Mouse (Mus musculus): ENCODE data around the gene Cct7. TPM values are rescaled to one million over a fixed set of nuclear protein-coding genes. Genes with fewer than 3 reads are reported as not detected.
"Not testable (repeated sequence)": the region's sequence is repeated elsewhere in the genome, so short reads cannot be mapped to it uniquely, and the experiment has no call there.

The Cct7 gene
- polyA plus RNA-seq, 1 experiment from 2014 or later = 445 TPM

GRCm38 (mm10) chr6:85445286-85445685, 6.0 kb upstream of the Cct7 start:
- no peak overlapping the region for H3K4me2 ChIP-seq
- H3K36me3 ChIP-seq (ENCODE audit: control insufficient read depth, insufficient read depth, low read length) = peaks cover 13% of the 10 kb centered on the region
- no peaks in the 10 kb centered on the region; the same call in 1 of the 2 replicates for H3K4me1 ChIP-seq (ENCODE audit: control insufficient read depth, insufficient read depth, low read length)
- H3K4me3 ChIP-seq (ENCODE audit: low read depth, low read length) = no peak overlapping the region
- no peaks in the 10 kb centered on the region for H3K9me3 ChIP-seq (replicated peaks; ENCODE audit: control insufficient read depth, low read length)
- no peak for ATAC-seq (replicated peaks; ENCODE audit: insufficient number of reproducible peaks, low FRiP score, low TSS enrichment)
- H3K27ac ChIP-seq (ENCODE audit: low read depth, low read length) = no peak overlapping the region
- H3K27me3 ChIP-seq (ENCODE audit: control insufficient read depth, insufficient read depth, low read length) = no peaks in the 10 kb centered on the region
- H3K9ac ChIP-seq (ENCODE audit: low read depth, low read length) = no peak overlapping the region
- 86% methylated on average over 5 of the region's 5 CpGs for WGBS (ENCODE audit: insufficient replicate concordance)

DNA sequence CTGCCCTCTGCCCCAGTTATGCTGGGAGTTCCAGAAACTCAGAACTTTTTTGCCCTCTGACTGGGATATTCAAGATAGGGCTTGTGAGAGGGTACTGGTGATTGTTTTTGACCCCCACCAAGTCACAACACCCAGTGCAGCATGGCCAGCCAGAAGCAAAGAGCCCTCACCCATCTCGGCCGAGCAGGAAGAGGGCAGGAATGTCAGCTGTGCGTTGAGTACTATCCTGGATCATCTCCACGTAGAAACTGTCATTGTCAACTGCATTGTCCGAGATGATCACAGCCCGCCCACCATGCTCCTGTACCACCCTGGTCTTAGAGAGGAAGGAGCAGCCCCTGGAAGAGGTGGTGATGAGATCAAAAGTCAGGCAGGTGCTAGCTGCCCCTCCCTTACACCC, 4.0 kb upstream of the Cct7 start:
- Histone ChIP-seq H3K9ac (ENCODE audit: low read depth, low read length) (no peak overlapping the region), H3K27ac (ENCODE audit: low read depth, low read length) (no peak overlapping the region), H3K4me3 (ENCODE audit: low read depth, low read length) (no peak overlapping the region), H3K4me2 (no peak overlapping the region), H3K9me3 (replicated peaks; ENCODE audit: control insufficient read depth, low read length) (no peaks in the 10 kb centered on the region), H3K36me3 (ENCODE audit: control insufficient read depth, insufficient read depth, low read length) (peaks cover 13% of the 10 kb centered on the region), H3K27me3 (ENCODE audit: control insufficient read depth, insufficient read depth, low read length) (no peaks in the 10 kb centered on the region), H3K4me1 (ENCODE audit: control insufficient read depth, insufficient read depth, low read length) (no peaks in the 10 kb centered on the region; the same call in 1 of the 2 replicates)
- 76% methylated on average over 6 of the region's 6 CpGs for WGBS (ENCODE audit: insufficient replicate concordance)
- no peak for ATAC-seq (replicated peaks; ENCODE audit: insufficient number of reproducible peaks, low FRiP score, low TSS enrichment)

GRCm38 (mm10) chr6:85450140-85450539, 1.2 kb upstream of the Cct7 start:
- not testable (repeated sequence) for H3K27me3 ChIP-seq (ENCODE audit: control insufficient read depth, insufficient read depth, low read length); H3K9ac ChIP-seq (ENCODE audit: low read depth, low read length); H3K27ac ChIP-seq (ENCODE audit: low read depth, low read length); ATAC-seq (replicated peaks; ENCODE audit: insufficient number of reproducible peaks, low FRiP score, low TSS enrichment); H3K9me3 ChIP-seq (replicated peaks; ENCODE audit: control insufficient read depth, low read length); H3K36me3 ChIP-seq (ENCODE audit: control insufficient read depth, insufficient read depth, low read length)
- 50% methylated on average over 1 of the region's 1 CpGs for WGBS (ENCODE audit: insufficient replicate concordance)
- H3K4me2 ChIP-seq = peak overlapping the region; percentile 97
- peak overlapping the region; percentile 85 for H3K4me3 ChIP-seq (ENCODE audit: low read depth, low read length)
- peaks cover 17% of the 10 kb centered on the region for H3K4me1 ChIP-seq (ENCODE audit: control insufficient read depth, insufficient read depth, low read length)

DNA sequence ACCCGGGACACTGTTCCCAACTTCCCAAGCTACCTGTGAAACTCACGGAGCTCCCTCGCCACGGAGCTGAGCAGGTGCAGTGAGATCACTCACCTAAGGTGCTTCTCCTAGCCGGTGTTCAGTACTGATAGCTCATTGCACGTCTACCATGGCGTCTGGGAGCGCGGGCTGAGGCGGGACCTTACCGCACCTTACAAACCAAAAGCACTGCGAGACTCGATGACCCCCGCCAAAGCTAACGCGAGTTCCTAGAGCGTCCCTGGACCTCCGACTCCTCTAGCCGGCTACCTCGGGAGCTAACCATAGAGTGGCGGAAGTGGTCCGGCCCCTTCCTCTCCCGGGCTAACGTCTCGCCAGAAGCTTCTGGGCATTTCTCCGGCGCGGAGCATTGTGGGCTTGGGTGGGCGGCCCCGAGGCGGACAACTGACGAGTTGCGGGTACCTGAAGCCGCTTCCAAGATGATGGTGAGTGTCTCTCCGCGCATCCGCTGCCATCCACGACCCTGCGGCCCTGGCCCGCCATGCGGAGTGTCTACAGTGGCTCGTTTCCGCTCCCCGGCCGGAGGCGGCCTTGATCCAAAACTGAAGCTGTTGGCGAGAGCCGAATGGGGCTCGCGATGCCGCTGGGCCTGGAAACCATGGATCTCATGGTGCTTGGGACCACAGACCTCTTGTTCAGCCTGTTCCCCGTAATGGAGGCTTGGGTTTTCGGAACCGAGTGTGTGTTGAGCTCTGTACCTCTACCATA, 523 bp downstream of the Cct7 start, which contains the start of gene Pradc1:
Gene Pradc1, minus strand, starts transcription at position 307 of the 747 bp plus-strand sequence.
- peaks cover 24% of the 10 kb centered on the region for H3K4me1 ChIP-seq (ENCODE audit: control insufficient read depth, insufficient read depth, low read length)
- WGBS (ENCODE audit: insufficient replicate concordance) = under 1% methylated on average over 53 of the region's 54 CpGs
- H3K27ac ChIP-seq (ENCODE audit: low read depth, low read length) = peak within 1 kb of the TSS; percentile 94
- no peaks in the 10 kb centered on the region for H3K36me3 ChIP-seq (ENCODE audit: control insufficient read depth, insufficient read depth, low read length)
- no peaks in the 10 kb centered on the region for H3K9me3 ChIP-seq (replicated peaks; ENCODE audit: control insufficient read depth, low read length)
- H3K27me3 ChIP-seq (ENCODE audit: control insufficient read depth, insufficient read depth, low read length) = no peaks in the 10 kb centered on the region
- peak within 1 kb of the TSS; percentile 87 for H3K9ac ChIP-seq (ENCODE audit: low read depth, low read length)
- H3K4me2 ChIP-seq = peak within 1 kb of the TSS; percentile 97
- peak; percentile 91 for ATAC-seq (replicated peaks; ENCODE audit: insufficient number of reproducible peaks, low FRiP score, low TSS enrichment)
- H3K4me3 ChIP-seq (ENCODE audit: low read depth, low read length) = peak within 1 kb of the TSS; percentile 85

DNA sequence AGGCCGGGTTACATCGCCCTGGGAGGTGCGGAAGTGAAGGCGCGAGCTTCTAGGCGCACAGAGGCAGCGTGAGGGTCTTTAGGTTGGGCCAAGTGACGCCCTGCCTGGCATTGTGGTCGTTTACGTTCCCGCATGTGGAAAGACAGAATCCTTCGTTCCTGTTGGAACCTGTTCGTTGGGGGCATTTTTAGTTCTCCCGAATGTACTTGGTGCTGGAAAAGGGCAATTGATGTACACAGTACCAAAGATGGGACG, 1.0 kb downstream of the Cct7 start:
- no peak for ATAC-seq (replicated peaks; ENCODE audit: insufficient number of reproducible peaks, low FRiP score, low TSS enrichment)
- Histone ChIP-seq H3K4me2 (peak overlapping the region; percentile 97), H3K36me3 (ENCODE audit: control insufficient read depth, insufficient read depth, low read length) (no peaks in the 10 kb centered on the region), H3K27ac (ENCODE audit: low read depth, low read length) (peak overlapping the region; percentile 94), H3K4me1 (ENCODE audit: control insufficient read depth, insufficient read depth, low read length) (peaks cover 24% of the 10 kb centered on the region), H3K27me3 (ENCODE audit: control insufficient read depth, insufficient read depth, low read length) (no peaks in the 10 kb centered on the region), H3K9ac (ENCODE audit: low read depth, low read length) (peak overlapping the region; percentile 87), H3K9me3 (replicated peaks; ENCODE audit: control insufficient read depth, low read length) (no peaks in the 10 kb centered on the region), H3K4me3 (ENCODE audit: low read depth, low read length) (peak overlapping the region; percentile 85)
- WGBS (ENCODE audit: insufficient replicate concordance) = under 1% methylated on average over 15 of the region's 15 CpGs

GRCm38 (mm10) chr6:85452816-85453215, 1.5 kb downstream of the Cct7 start:
- 11% methylated on average over 7 of the region's 7 CpGs for WGBS (ENCODE audit: insufficient replicate concordance)
- Histone ChIP-seq H3K36me3 (ENCODE audit: control insufficient read depth, insufficient read depth, low read length) (no peaks in the 10 kb centered on the region), H3K4me3 (ENCODE audit: low read depth, low read length) (peak overlapping the region; percentile 85), H3K4me2 (peak overlapping the region; percentile 97), H3K9ac (ENCODE audit: low read depth, low read length) (peak overlapping the region; percentile 87), H3K27me3 (ENCODE audit: control insufficient read depth, insufficient read depth, low read length) (no peaks in the 10 kb centered on the region), H3K27ac (ENCODE audit: low read depth, low read length) (no peak overlapping the region), H3K9me3 (replicated peaks; ENCODE audit: control insufficient read depth, low read length) (no peaks in the 10 kb centered on the region), H3K4me1 (ENCODE audit: control insufficient read depth, insufficient read depth, low read length) (peaks cover 24% of the 10 kb centered on the region)
- ATAC-seq (replicated peaks; ENCODE audit: insufficient number of reproducible peaks, low FRiP score, low TSS enrichment) = no peak

DNA sequence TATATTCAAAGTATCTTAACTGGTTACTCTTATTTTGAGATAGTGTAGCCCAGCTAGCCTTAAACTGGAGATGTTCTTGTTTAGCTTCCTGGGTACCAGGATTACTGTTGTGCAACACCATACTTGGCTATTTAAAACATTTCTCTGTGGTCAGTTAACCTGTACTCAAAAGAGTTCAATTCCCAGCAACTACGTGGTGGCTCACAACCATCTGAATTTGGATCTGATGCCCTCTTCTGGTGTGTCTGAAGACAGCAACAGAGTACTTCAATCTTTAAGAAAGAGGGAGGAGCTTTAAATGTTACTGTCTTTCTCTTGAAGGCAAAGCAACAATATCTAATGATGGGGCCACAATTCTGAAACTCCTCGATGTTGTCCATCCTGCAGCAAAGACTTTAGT, 8.3 kb downstream of the Cct7 start:
- Histone ChIP-seq H3K36me3 (ENCODE audit: control insufficient read depth, insufficient read depth, low read length) (peaks cover 38% of the 10 kb centered on the region), H3K4me1 (ENCODE audit: control insufficient read depth, insufficient read depth, low read length) (peaks cover 7% of the 10 kb centered on the region; the same call in 1 of the 2 replicates), H3K4me2 (no peak overlapping the region), H3K4me3 (ENCODE audit: low read depth, low read length) (no peak overlapping the region), H3K27me3 (ENCODE audit: control insufficient read depth, insufficient read depth, low read length) (no peaks in the 10 kb centered on the region), H3K9me3 (replicated peaks; ENCODE audit: control insufficient read depth, low read length) (no peaks in the 10 kb centered on the region), H3K9ac (ENCODE audit: low read depth, low read length) (no peak overlapping the region), H3K27ac (ENCODE audit: low read depth, low read length) (no peak overlapping the region)
- 94% methylated on average over 2 of the region's 2 CpGs for WGBS (ENCODE audit: insufficient replicate concordance)
- ATAC-seq (replicated peaks; ENCODE audit: insufficient number of reproducible peaks, low FRiP score, low TSS enrichment) = no peak

GRCm38 (mm10) chr6:85465381-85465780, 14.1 kb downstream of the Cct7 start:
- Histone ChIP-seq H3K27me3 (ENCODE audit: control insufficient read depth, insufficient read depth, low read length) (no peaks in the 10 kb centered on the region), H3K9ac (ENCODE audit: low read depth, low read length) (no peak overlapping the region), H3K4me3 (ENCODE audit: low read depth, low read length) (no peak overlapping the region), H3K36me3 (ENCODE audit: control insufficient read depth, insufficient read depth, low read length) (peaks cover 62% of the 10 kb centered on the region), H3K27ac (ENCODE audit: low read depth, low read length) (no peak overlapping the region), H3K9me3 (replicated peaks; ENCODE audit: control insufficient read depth, low read length) (no peaks in the 10 kb centered on the region), H3K4me2 (no peak overlapping the region), H3K4me1 (ENCODE audit: control insufficient read depth, insufficient read depth, low read length) (no peaks in the 10 kb centered on the region)
- ATAC-seq (replicated peaks; ENCODE audit: insufficient number of reproducible peaks, low FRiP score, low TSS enrichment) = no peak
